Mouse (Mus musculus): ENCODE results near the gene Skor1. TPM values are rescaled to one million over a fixed set of nuclear protein-coding genes. Genes with fewer than 3 reads are reported as not detected.

Skor1 gene
- total RNA-seq, 2 experiments from 2014 or later, result 0.08 TPM

GRCm38 (mm10) chr9:63136756-63137614 lies 11.8 kb downstream of the Skor1 start:
- intact Hi-C loops (cut with DNase I), result loop anchor here (1.0 to 10.0 kb wide), 4 partner anchors 325 to 708 kb away; partner anchors contain the start of gene Smad3
- no peak for DNase-seq

- no peak for DNase-seq
- intact Hi-C loops (cut with DNase I), result loop anchor here (2.0 to 10.0 kb wide), 3 partner anchors 476 to 709 kb away; partner anchors contain the start of gene Smad3
These were observed 12.5 kb downstream of the Skor1 start for GRCm38 (mm10) chr9:63136241-63136640.

- DNase-seq, result peak; percentile 61 to 72
- intact Hi-C loops (cut with DNase I), result loop anchor here (2.0 to 10.0 kb wide), 3 partner anchors 476 to 709 kb away; partner anchors contain the start of gene Smad3
These were observed 13.0 kb downstream of the Skor1 start for GRCm38 (mm10) chr9:63135801-63136200.

GRCm38 (mm10) chr9:63135356-63135755 lies 13.4 kb downstream of the Skor1 start:
- no peak for DNase-seq
- intact Hi-C loops (cut with DNase I), result loop anchor here (5.0 to 10.0 kb wide), 2 partner anchors 477 to 619 kb away; partner anchors contain the start of gene Smad3

GRCm38 (mm10) chr9:63133659-63134058 lies 15.1 kb downstream of the Skor1 start:
- DNase-seq, result no peak
- intact Hi-C loops (cut with DNase I), result loop anchor here (10.0 kb wide), 1 partner anchor 621 kb away; the partner anchor contains the start of gene Smad3

- DNase-seq, result peak; percentile 94
- intact Hi-C loops (cut with DNase I), result loop anchor here (10.0 kb wide), 1 partner anchor 622 kb away; the partner anchor contains the start of gene Smad3
These were observed 15.8 kb downstream of the Skor1 start for GRCm38 (mm10) chr9:63132673-63133601.

GRCm38 (mm10) chr9:63131957-63132602 lies 16.7 kb downstream of the Skor1 start:
- no peak for DNase-seq
- intact Hi-C loops (cut with DNase I), result loop anchor here (10.0 kb wide), 1 partner anchor 623 kb away; the partner anchor contains the start of gene Smad3

GRCm38 (mm10) chr9:63129641-63130041 lies 19.1 kb downstream of the Skor1 start:
- intact Hi-C loops (cut with DNase I), result loop anchor here (10.0 kb wide), 1 partner anchor 625 kb away; the partner anchor contains the start of gene Smad3
- DNase-seq, result no peak

GRCm38 (mm10) chr9:63124512-63124911 lies 24.2 kb downstream of the Skor1 start:
- DNase-seq, result no peak
- intact Hi-C loops (cut with DNase I), result loop anchor here (1.0 to 5.0 kb wide), 7 partner anchors 15 to 277 kb away; no protein-coding TSS in a partner anchor

- intact Hi-C loops (cut with DNase I), result loop anchor here (1.0 to 5.0 kb wide), 7 partner anchors 14 to 276 kb away; no protein-coding TSS in a partner anchor
- DNase-seq, result peak; percentile 93
These were observed 25.0 kb downstream of the Skor1 start for GRCm38 (mm10) chr9:63123451-63124438.

- no peak for DNase-seq
These were observed 26.5 kb downstream of the Skor1 start for GRCm38 (mm10) chr9:63122161-63122833.

GRCm38 (mm10) chr9:63118385-63118784 lies 30.4 kb downstream of the Skor1 start:
- intact Hi-C loops (cut with DNase I), result no loop called here
- no peak for DNase-seq

More at GRCm38 (mm10) chr9:63122161-63122833, 26.5 kb downstream of the Skor1 start:
- intact Hi-C loops (cut with DNase I), result loop anchor here (5.0 kb wide), 2 partner anchors 50 to 210 kb away; no protein-coding TSS in a partner anchor

- DNase-seq, result no peak
- intact Hi-C loops (cut with DNase I), result no loop called here
These were observed 36.2 kb downstream of the Skor1 start for GRCm38 (mm10) chr9:63112514-63112913.

- DNase-seq, result no peak
- intact Hi-C loops (cut with DNase I), result loop anchor here (1.0 to 5.0 kb wide), 3 partner anchors 15 to 262 kb away; no protein-coding TSS in a partner anchor
These were observed 39.0 kb downstream of the Skor1 start for GRCm38 (mm10) chr9:63109782-63110087.

GRCm38 (mm10) chr9:63109020-63109781 lies 39.6 kb downstream of the Skor1 start:
- intact Hi-C loops (cut with DNase I), result loop anchor here (1.0 to 5.0 kb wide), 3 partner anchors 15 to 262 kb away; no protein-coding TSS in a partner anchor
- DNase-seq, result peak; percentile 98 to 99

GRCm38 (mm10) chr9:63108580-63108979 lies 40.2 kb downstream of the Skor1 start:
- peak in 1 of 2 experiments; percentile 42 for DNase-seq
- intact Hi-C loops (cut with DNase I), result loop anchor here (5.0 kb wide), 1 partner anchor 261 kb away; no protein-coding TSS in a partner anchor

GRCm38 (mm10) chr9:63100660-63101059 lies 48.1 kb downstream of the Skor1 start:
- no peak for DNase-seq
- intact Hi-C loops (cut with DNase I), result no loop called here
